Mouse (Mus musculus) heart, adult 2 months (tissue): Measurements from ENCODE around the gene Atp12a.

Experiments used
- CTCF ChIP-seq: fragments of 200-600 bp; IDR thresholded peaks from 2 replicates; pipeline ENCODE4 v1.8.1; 2022; ENCODE audit warnings: antibody characterized with exemption, mild to moderate bottlenecking, moderate library complexity
- EP300 ChIP-seq: fragments of 200-500 bp; IDR thresholded peaks from 2 replicates; pipeline ENCODE4 v1.6.1; 2011; ENCODE audit warnings: low read depth, low read length, control low read depth; ENCODE audit not compliant: insufficient read depth

DNA sequence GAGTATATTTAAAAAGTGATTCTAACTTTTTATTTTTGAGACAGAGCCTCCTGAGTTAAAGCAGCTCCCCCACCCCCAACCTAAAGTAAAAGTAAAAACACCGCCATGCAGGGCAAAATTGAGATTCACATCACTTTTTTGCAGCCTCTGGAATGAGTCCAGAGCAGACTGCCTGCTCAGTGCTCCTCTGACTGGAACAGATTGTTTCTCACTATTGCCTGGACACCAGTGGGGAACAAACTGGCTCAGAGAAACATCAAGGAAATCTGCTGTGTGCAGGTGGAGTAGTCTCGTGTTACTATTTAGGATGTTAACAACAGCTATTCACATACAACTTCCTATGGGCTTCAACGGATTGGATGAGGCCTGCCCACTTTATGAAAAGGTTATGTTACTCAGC, 16.2 kb upstream of the Atp12a start:
- TF ChIP-seq CTCF (no peak), EP300 (no peak)
